Mouse (Mus musculus) CH12.LX (cell line): ENCODE measurements around the gene Akr7a5. TPM values are rescaled to one million over a fixed set of nuclear protein-coding genes. Genes with fewer than 3 reads are reported as not detected.

Experiments
- DNase-seq: peaks from one replicate; pipeline ENCODE4 v3.0.0-alpha.2; 2013; ENCODE audit errors: extremely low read depth
- H3K27ac ChIP-seq: 2 replicates; pipeline ENCODE4 v1.5.1; 2012; ENCODE audit warnings: low read depth, mild to moderate bottlenecking, control low read depth, moderate library complexity; ENCODE audit not compliant: insufficient read depth
- H3K27me3 ChIP-seq: replicated peaks from 2 replicates; pipeline ENCODE3; 2012; ENCODE audit warnings: inconsistent platforms
- H3K36me3 ChIP-seq, 2 experiments: replicated peaks in 1 of 2; 2 replicates each; pipeline versions ENCODE3 to v1.6.1; 2012; ENCODE audit warnings: inconsistent platforms in 1 of 2, low read length in 1 of 2, mild to moderate bottlenecking in 1 of 2, mixed read lengths in 1 of 2, moderate library complexity in 1 of 2; ENCODE audit not compliant: control insufficient read depth in 1 of 2, insufficient read depth in 1 of 2
- H3K4me1 ChIP-seq, 2 experiments: 2 replicates each; pipeline ENCODE4 v1.6.1; 2012; ENCODE audit warnings: inconsistent platforms in 1 of 2, moderate library complexity in 1 of 2; ENCODE audit not compliant: insufficient read depth in 2 of 2, control insufficient read depth in 1 of 2
- H3K4me2 ChIP-seq: 2 replicates; pipeline ENCODE4 v1.6.1; 2012; ENCODE audit warnings: low read depth, mild to moderate bottlenecking, control low read depth; ENCODE audit not compliant: poor library complexity, insufficient read depth, severe bottlenecking
- H3K4me3 ChIP-seq, 3 experiments: fragments of 150-350 bp in 1 of 3; sonication (generic) in 1 of 3; replicated peaks in 1 of 3; 2 replicates each; pipeline versions ENCODE3 to v1.5.1; 2011 to 2012; ENCODE audit warnings: low read depth in 2 of 3, low read length in 2 of 3, mild to moderate bottlenecking in 2 of 3, moderate library complexity in 2 of 3, control low read depth in 1 of 3, improper control_type of control experiment in 1 of 3, inconsistent platforms in 1 of 3, mixed read lengths in 1 of 3; ENCODE audit not compliant: poor library complexity in 1 of 3
- H3K79me2 ChIP-seq: replicated peaks from 2 replicates; pipeline ENCODE4 v1.6.1; 2012; ENCODE audit warnings: mild to moderate bottlenecking, moderate library complexity; ENCODE audit not compliant: control insufficient read depth, poor library complexity, insufficient read depth, severe bottlenecking; ENCODE audit errors: extremely low read depth
- H3K9ac ChIP-seq: 2 replicates; pipeline ENCODE4 v1.6.1; 2012; ENCODE audit warnings: low read depth, mild to moderate bottlenecking, control low read depth, moderate library complexity; ENCODE audit not compliant: insufficient read depth
- H3K9me3 ChIP-seq: replicated peaks from 2 replicates; pipeline ENCODE3; 2012; ENCODE audit warnings: low read length, inconsistent platforms, mixed read lengths
- BHLHE40 ChIP-seq: IDR thresholded peaks from 2 replicates; pipeline ENCODE4 v1.6.1; 2011; ENCODE audit warnings: mild to moderate bottlenecking, low read depth, low read length, improper control_type of control experiment
- CHD1 ChIP-seq: IDR thresholded peaks from 2 replicates; pipeline ENCODE4 v1.6.1; 2012; ENCODE audit warnings: low read depth, low read length, improper control_type of control experiment, inconsistent platforms
- CTCF ChIP-seq, 2 experiments: IDR thresholded peaks in 1 of 2; conservative IDR thresholded peaks in 1 of 2; 2 replicates each; pipeline ENCODE4 v1.5.1; 2011 to 2012; ENCODE audit warnings: low read depth in 2 of 2, low read length in 2 of 2, improper control_type of control experiment in 1 of 2, inconsistent platforms in 1 of 2, mild to moderate bottlenecking in 1 of 2, moderate library complexity in 1 of 2
- E2F4 ChIP-seq: IDR thresholded peaks from 2 replicates; pipeline ENCODE4 v1.6.1; 2011; ENCODE audit warnings: low read depth, low read length, improper control_type of control experiment; ENCODE audit not compliant: insufficient replicate concordance
- EP300 ChIP-seq: IDR thresholded peaks from 2 replicates; pipeline ENCODE4 v1.6.1; 2011; ENCODE audit warnings: low read length, improper control_type of control experiment
- GABPA ChIP-seq: IDR thresholded peaks from 2 replicates; pipeline ENCODE4 v1.6.1; 2012; ENCODE audit warnings: low read depth, low read length, improper control_type of control experiment, inconsistent platforms; ENCODE audit not compliant: insufficient replicate concordance
- HCFC1 ChIP-seq: IDR thresholded peaks from 2 replicates; pipeline ENCODE4 v1.6.1; 2012; ENCODE audit warnings: low read depth, mild to moderate bottlenecking, inconsistent platforms, low read length, improper control_type of control experiment
- JUN ChIP-seq: IDR thresholded peaks from 2 replicates; pipeline ENCODE4 v1.6.1; 2011; ENCODE audit warnings: low read depth, mild to moderate bottlenecking, low read length, improper control_type of control experiment, moderate library complexity; ENCODE audit not compliant: insufficient read depth
- JUND ChIP-seq: conservative IDR thresholded peaks from 2 replicates; pipeline ENCODE4 v1.6.1; 2011; ENCODE audit warnings: low read depth, low read length, improper control_type of control experiment
- KAT2A ChIP-seq: IDR thresholded peaks from 2 replicates; pipeline ENCODE4 v1.6.1; 2012; ENCODE audit warnings: low read length, improper control_type of control experiment, inconsistent platforms; ENCODE audit not compliant: insufficient replicate concordance
- MAFK ChIP-seq: IDR thresholded peaks from 2 replicates; pipeline ENCODE4 v1.6.1; 2011; ENCODE audit warnings: low read length, improper control_type of control experiment; ENCODE audit not compliant: insufficient replicate concordance
- MAZ ChIP-seq: IDR thresholded peaks from 2 replicates; pipeline ENCODE4 v1.6.1; 2012; ENCODE audit warnings: low read depth, mild to moderate bottlenecking, inconsistent platforms, low read length, improper control_type of control experiment, moderate library complexity
- MXI1 ChIP-seq: IDR thresholded peaks from 2 replicates; pipeline ENCODE4 v1.6.1; 2011; ENCODE audit warnings: mild to moderate bottlenecking, low read depth, low read length, improper control_type of control experiment
- MYC ChIP-seq: IDR thresholded peaks from 2 replicates; pipeline ENCODE4 v1.6.1; 2011; ENCODE audit warnings: low read depth, mild to moderate bottlenecking, improper control_type of control experiment, low read length
- NELFE ChIP-seq: IDR thresholded peaks from 2 replicates; pipeline ENCODE4 v1.6.1; 2011; ENCODE audit warnings: low read depth, low read length, improper control_type of control experiment
- NRF1 ChIP-seq: IDR thresholded peaks from 2 replicates; pipeline ENCODE4 v1.6.1; 2014; ENCODE audit warnings: low read depth, mild to moderate bottlenecking, inconsistent platforms, low read length, improper control_type of control experiment, moderate library complexity
- PAX5 ChIP-seq: IDR thresholded peaks from 2 replicates; pipeline ENCODE4 v1.6.1; 2012; ENCODE audit warnings: low read length, inconsistent platforms, mixed read lengths
- RAD21 ChIP-seq: IDR thresholded peaks from 2 replicates; pipeline ENCODE4 v1.6.1; 2011; ENCODE audit warnings: low read depth, mild to moderate bottlenecking, low read length, improper control_type of control experiment, moderate library complexity
- RCOR1 ChIP-seq: conservative IDR thresholded peaks from 2 replicates; pipeline ENCODE4 v1.6.1; 2012; ENCODE audit warnings: low read depth, mild to moderate bottlenecking, inconsistent platforms, low read length, improper control_type of control experiment
- TBP ChIP-seq: conservative IDR thresholded peaks from 2 replicates; pipeline ENCODE4 v1.6.1; 2011; ENCODE audit warnings: low read depth, low read length, improper control_type of control experiment
- TCF12 ChIP-seq: IDR thresholded peaks from 2 replicates; pipeline ENCODE4 v1.6.1; 2014; ENCODE audit warnings: low read depth, mild to moderate bottlenecking, inconsistent platforms, low read length, improper control_type of control experiment
- UBTF ChIP-seq: IDR thresholded peaks from 2 replicates; pipeline ENCODE4 v1.6.1; 2012; ENCODE audit warnings: low read depth, mild to moderate bottlenecking, inconsistent platforms, low read length, improper control_type of control experiment, moderate library complexity
- USF1 ChIP-seq: IDR thresholded peaks from 2 replicates; pipeline ENCODE4 v1.6.1; 2014; ENCODE audit warnings: low read depth, mild to moderate bottlenecking, inconsistent platforms, low read length, improper control_type of control experiment
- ZC3H11A ChIP-seq: IDR thresholded peaks from 2 replicates; pipeline ENCODE4 v1.6.1; 2012; ENCODE audit warnings: low read depth, mild to moderate bottlenecking, inconsistent platforms, low read length, improper control_type of control experiment
- ZKSCAN1 ChIP-seq: IDR thresholded peaks from 2 replicates; pipeline ENCODE4 v1.6.1; 2012; ENCODE audit warnings: low read depth, inconsistent platforms, low read length, improper control_type of control experiment, borderline replicate concordance
- ZNF384 ChIP-seq: IDR thresholded peaks from 2 replicates; pipeline ENCODE4 v1.6.1; 2012; ENCODE audit warnings: low read depth, low read length, improper control_type of control experiment, inconsistent platforms
- dilution Hi-C: fragments of 300-500 bp; cut with MboI; formaldehyde crosslinking; loops from 2 replicates; pipeline ENCODE4 v1.14.3; 2020; ENCODE audit warnings: low sequenced_read_pairs; ENCODE audit not compliant: extremely low pct_unique_long_range_greater_than_20kb, extremely low pct_ligation_motif_present
- in situ Hi-C: fragments of 300-500 bp; cut with MboI; formaldehyde crosslinking; loops from 3 replicates; pipeline ENCODE4 v1.14.3; 2019; ENCODE audit warnings: low sequenced_read_pairs, low pct_ligation_motif_present, low pct_unique_long_range_greater_than_20kb, mixed read lengths
- polyA plus RNA-seq: library from polyadenylated mRNA; unstranded; fragments of >175 nt; gene quantifications from 2 replicates; pipeline ENCODE4 v1.2.1, GENCODE M21; 2012; ENCODE audit warnings: low read depth; ENCODE audit not compliant: insufficient read length
- total RNA-seq, 2 experiments: library from RNA; depleted of rRNA; stranded (reverse); fragments of 300-350 nt in 1 of 2; fragments of >200 nt in 1 of 2; gene quantifications; 2 replicates each; pipeline ENCODE4 v1.2.3; 2012 to 2014

Gene Akr7a5
- total and polyA plus RNA-seq, 3 experiments: 24.2 to 37.7 (median 27.0) TPM

DNA sequence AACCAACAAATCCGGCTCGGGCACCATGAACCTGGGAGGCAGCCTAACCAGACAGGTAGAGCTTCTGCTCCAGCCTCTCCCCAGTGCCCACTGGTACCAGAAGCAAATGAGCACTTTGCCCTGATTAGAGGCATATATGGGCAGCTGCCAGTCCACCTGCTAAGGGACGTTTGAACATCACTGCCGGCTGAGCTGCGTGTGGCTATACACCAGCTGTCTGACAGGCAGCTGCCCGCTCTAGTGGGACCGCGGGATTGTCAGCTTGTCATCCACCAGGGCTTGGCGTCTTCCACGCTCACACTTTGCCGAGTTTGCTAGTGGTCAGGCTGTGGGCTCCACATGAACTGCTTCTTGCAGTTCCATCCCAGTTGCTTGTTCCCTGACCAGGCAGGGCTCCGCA, 30.0 kb upstream of the Akr7a5 start:
- no peak for DNase-seq
- H3K4me1 ChIP-seq: no peaks in the 10 kb centered on the region
- H3K36me3 ChIP-seq: peaks cover 65 to 95% of the 10 kb centered on the region in 2 experiments
- H3K27ac ChIP-seq: no peak overlapping the region
- no peaks in the 10 kb centered on the region for H3K9me3 ChIP-seq
- dilution Hi-C loops (no loop called here), in situ Hi-C loops (loop anchor here (10.0 kb wide), 1 partner anchor 196 kb away; no protein-coding TSS in a partner anchor)
- TF ChIP-seq KAT2A: no peak
- TF ChIP-seq ZC3H11A: no peak
- no peak for TF ChIP-seq CTCF (conservative IDR thresholded peaks at IDR 0.05 in 1 of 2, IDR thresholded peaks at IDR 0.05 in 1 of 2; ENCODE audit: low read depth in 2 of 2, low read length in 2 of 2)
- TF ChIP-seq E2F4: no peak
- TF ChIP-seq NRF1: no peak
- no peak for TF ChIP-seq ZNF384
- no peak for TF ChIP-seq NELFE
- TF ChIP-seq GABPA: no peak
- TF ChIP-seq USF1: no peak
- TF ChIP-seq BHLHE40: no peak
- no peak for TF ChIP-seq EP300
- TF ChIP-seq JUN: no peak
- TF ChIP-seq MAZ: no peak
- TF ChIP-seq UBTF: no peak
- TF ChIP-seq TBP: no peak
- TF ChIP-seq TCF12: no peak
- TF ChIP-seq CHD1: no peak
- TF ChIP-seq PAX5: no peak
- H3K79me2 ChIP-seq: no peaks in the 10 kb centered on the region
- no peaks in the 10 kb centered on the region for H3K27me3 ChIP-seq
- H3K4me3 ChIP-seq: no peak overlapping the region
- no peak overlapping the region for H3K9ac ChIP-seq
- no peak overlapping the region for H3K4me2 ChIP-seq

DNA sequence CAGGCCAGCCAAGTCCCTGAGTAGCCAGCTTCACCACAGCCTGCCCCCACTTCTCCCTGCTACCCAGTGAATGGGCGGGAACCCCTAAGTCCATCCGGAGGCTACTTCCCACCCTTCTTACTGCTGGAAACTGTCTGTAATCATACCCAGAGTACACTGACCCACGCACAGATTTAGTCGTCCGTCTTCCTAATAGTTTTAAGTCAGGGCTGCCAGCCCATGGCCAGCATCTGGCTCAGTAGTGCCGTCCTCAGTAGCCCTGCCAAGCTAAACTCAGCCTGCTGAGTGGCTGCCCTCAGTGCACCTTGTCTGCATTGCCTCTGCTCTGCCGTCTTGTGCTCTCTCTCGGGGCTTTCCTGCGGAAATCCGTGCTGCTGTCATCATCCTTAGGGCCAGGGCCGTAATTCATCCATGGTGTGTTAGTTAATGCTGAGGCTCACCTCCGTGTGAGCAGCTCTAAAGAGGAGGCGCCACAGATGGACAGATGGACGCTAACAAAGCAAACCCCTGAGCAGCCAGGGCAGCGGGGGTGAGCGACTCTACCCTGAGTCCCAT, 28.7 kb upstream of the Akr7a5 start:
- H3K9ac ChIP-seq: no peak overlapping the region
- in situ Hi-C loops: loop anchor here (10.0 kb wide), 1 partner anchor 197 kb away; no protein-coding TSS in a partner anchor
- H3K4me3 ChIP-seq: no peak overlapping the region
- TF ChIP-seq CTCF (conservative IDR thresholded peaks at IDR 0.05 in 1 of 2, IDR thresholded peaks at IDR 0.05 in 1 of 2; ENCODE audit: low read depth in 2 of 2, low read length in 2 of 2): no peak
- no peak for TF ChIP-seq RCOR1
- no peak for TF ChIP-seq CHD1
- no peak for TF ChIP-seq ZKSCAN1
- TF ChIP-seq USF1: no peak
- TF ChIP-seq MYC: no peak
- TF ChIP-seq EP300: no peak
- TF ChIP-seq JUN: no peak
- TF ChIP-seq JUND: no peak
- no peak for TF ChIP-seq MXI1
- TF ChIP-seq HCFC1: no peak
- no peak for TF ChIP-seq GABPA
- TF ChIP-seq MAFK: no peak
- TF ChIP-seq PAX5: no peak
- no peak for TF ChIP-seq RAD21
- TF ChIP-seq BHLHE40: no peak
- TF ChIP-seq, all 38 proteins: peak for 0
- DNase-seq: no peak
- no peak overlapping the region for H3K4me2 ChIP-seq
- H3K27me3 ChIP-seq: no peaks in the 10 kb centered on the region
- peaks cover 67 to 95% of the 10 kb centered on the region in 2 experiments for H3K36me3 ChIP-seq
- H3K4me1 ChIP-seq: no peaks in the 10 kb centered on the region
- dilution Hi-C loops: no loop called here
- no peaks in the 10 kb centered on the region for H3K79me2 ChIP-seq
- no peaks in the 10 kb centered on the region for H3K9me3 ChIP-seq
- H3K27ac ChIP-seq: no peak overlapping the region
